Mouse (Mus musculus): Measurements from ENCODE around the gene Crocc2. TPM values are rescaled to one million over a fixed set of nuclear protein-coding genes. Genes with fewer than 3 reads are reported as not detected.
"Not testable (repeated sequence)": the region's sequence is repeated elsewhere in the genome, so short reads cannot be mapped to it uniquely, and the experiment has no call there.

The Crocc2 gene
- total RNA-seq, 2 experiments from 2014 or later = not detected

- no peak for DNase-seq
Measured at GRCm38 (mm10) chr1:93161350-93161749, 7.2 kb upstream of the Crocc2 start.

DNA sequence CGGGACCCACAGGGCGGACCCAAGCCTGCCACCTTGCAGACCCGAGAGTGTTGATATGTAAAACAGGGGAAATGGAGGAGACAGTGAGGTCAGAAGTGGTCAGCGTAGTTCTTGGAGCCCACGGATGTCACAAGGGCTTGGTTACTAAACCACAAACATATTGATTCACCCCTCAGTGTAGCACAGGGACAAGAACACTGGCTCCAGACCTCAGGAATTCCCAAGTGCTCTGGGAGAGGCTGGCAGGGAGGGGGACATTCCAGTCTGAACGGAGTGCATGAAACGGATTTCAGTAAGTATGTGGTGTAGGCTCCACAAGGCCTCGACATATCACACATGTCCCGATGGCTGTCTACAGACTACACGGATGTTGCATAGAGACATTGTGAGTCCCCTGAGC, 6.6 kb upstream of the Crocc2 start:
- no peak for DNase-seq
- intact Hi-C loops (cut with DNase I) = no loop called here

More at GRCm38 (mm10) chr1:93161350-93161749, 7.2 kb upstream of the Crocc2 start:
- intact Hi-C loops (cut with DNase I) = no loop called here

DNA sequence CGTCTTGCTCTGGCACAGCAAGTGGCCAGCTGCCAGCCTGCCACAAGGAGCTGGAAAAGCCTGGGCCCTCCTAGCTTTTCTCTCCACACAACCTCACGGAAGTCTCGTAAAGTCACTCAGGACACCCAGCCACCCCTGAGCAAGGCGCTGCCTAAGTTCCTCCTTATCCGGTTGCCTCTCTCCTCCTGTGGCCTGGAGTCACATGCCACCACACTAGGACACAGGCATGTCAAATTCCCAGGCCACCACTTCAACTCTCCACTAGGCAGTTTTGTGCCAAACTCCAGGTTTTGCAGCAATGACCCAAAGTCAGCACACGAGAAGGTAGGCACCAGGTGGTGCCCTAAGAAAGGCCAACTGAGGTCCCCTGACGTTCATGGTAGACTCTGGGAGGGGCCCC, 5.9 kb upstream of the Crocc2 start:
- intact Hi-C loops (cut with DNase I) = no loop called here

DNA sequence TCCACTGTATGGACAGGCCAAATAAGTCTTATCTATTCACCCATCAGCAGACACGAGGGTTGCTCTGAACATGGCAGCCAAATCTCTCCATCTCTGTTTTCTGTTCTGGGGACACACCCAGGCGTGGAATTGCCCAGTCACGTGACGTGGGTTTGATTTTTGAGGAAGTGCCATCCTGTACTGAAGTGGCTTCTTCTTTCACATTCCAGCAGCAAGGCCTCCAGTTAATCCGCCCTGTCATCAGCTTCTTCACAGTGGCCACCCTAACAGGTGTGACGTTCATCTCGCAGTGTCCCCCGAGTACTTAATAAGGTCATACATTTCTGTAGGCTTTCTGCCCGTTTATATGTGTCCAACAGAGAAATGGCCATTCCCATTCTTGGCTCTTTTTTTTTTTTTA, 3.1 kb upstream of the Crocc2 start:
- no peak for DNase-seq
- intact Hi-C loops (cut with DNase I) = no loop called here

More for the DNA sequence above, 5.9 kb upstream of the Crocc2 start:
- no peak for DNase-seq

GRCm38 (mm10) chr1:93166346-93167079, 2.0 kb upstream of the Crocc2 start:
- DNase-seq = no peak
- intact Hi-C loops (cut with DNase I) = no loop called here

DNA sequence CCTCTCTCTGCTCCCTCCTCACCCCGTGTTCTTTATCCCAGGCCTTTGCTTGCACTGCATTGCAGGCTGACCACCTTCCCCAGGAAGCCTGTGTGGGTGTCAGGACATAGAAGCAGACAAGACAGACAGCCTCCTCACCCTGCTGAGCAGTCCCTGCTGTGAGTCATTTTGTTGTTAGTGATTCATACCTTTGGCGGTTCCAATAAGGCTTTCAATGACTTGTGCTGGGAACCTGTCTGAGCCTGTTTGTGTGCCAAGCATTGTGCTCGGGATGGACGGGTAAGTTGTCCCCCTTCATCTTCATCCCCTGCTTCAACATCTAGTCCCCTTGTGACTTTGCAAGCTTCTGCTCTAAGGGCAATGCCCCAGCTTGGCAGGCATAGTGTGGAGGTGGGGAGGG, 5.1 kb downstream of the Crocc2 start:
- intact Hi-C loops (cut with DNase I) = loop anchor here (10.0 kb wide), 2 partner anchors 131 to 331 kb away; partner anchors contain the start of gene Mterf4
- no peak for DNase-seq

DNA sequence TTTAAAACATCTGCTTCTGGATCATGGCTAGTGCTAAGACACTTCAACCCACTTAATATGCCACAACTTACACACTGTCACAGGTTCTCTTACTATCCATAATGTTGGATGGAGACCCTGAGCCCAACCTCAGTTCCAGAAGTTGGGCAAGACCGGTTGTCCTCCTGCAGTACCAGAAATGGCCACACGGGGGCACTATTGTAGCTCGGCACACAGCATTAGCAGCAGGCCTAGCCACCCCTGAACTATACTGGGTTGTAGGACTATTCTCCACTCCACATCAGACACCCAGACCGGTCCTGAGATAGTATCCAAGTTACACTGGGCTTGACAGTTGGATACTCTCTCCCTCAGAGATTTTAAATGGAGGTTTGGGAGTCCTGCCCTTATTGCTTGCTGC, 5.9 kb downstream of the Crocc2 start:
- peak; percentile 76 to 79 for DNase-seq
- intact Hi-C loops (cut with DNase I) = loop anchor here (10.0 kb wide), 2 partner anchors 130 to 330 kb away; partner anchors contain the start of gene Mterf4

DNA sequence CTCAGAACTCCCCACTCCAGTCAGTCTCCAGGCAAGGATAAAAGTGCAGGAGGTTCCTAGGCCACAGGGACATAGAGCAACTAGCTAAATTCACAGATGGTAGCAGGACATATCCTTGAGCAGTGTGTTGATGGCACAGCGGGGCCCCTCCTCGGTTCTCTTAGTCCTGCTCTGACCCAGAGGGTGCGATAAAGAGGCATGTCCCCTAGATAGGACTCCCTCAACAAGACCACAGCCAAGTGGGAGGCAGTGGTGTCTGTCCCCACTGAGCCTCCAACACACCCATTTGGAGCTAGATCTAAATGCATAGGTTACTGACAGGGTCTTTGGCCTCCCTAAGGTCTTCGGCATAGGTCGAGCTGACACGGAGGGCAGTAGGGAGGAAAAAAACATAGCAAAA, 7.3 kb downstream of the Crocc2 start:
- intact Hi-C loops (cut with DNase I) = loop anchor here (5.0 to 10.0 kb wide), 3 partner anchors 129 to 329 kb away; partner anchors contain the start of genes Mterf4, Pask and Ppp1r7
- DNase-seq = no peak

DNA sequence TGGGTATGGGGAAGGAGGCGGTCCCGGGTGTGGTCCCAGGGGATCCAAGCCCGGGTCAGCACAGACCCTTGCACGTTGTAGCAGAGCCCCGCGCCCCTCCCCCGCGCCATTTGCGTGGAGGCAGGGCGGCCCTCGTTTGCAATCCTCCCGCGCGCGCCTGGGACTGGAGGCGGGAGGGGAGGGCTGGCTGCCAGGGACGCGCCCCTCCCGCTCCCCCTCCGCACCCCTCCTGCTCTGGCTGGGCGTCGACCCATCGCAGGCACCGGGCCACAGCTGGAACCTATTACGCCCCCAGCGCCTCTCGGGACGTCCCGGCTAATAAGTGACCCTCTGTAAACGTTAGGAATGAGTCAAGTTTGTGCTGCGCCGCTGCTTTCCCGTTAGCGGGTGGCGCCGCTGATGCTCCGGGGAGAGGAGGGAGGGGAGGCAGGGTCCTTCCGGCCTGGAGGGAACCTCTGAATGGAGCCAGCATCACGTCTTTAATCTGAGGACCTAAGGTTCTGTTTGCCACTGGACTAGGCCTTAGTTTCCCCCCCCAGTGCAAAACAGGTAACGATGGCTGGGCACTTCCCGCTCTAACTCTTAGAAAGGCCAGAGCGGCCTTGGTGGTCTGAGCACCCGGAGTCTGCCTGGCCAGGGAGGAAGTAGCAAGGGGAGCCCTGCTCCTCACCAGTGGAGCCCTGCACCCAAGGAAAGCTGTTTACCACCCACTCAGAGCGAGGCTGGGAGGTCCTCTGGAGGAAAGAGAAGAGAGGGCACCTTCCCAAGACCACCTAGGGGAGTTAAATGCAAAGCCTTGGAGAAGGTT, 8.2 kb downstream of the Crocc2 start:
- intact Hi-C loops (cut with DNase I) = loop anchor here (5.0 to 10.0 kb wide), 3 partner anchors 128 to 328 kb away; partner anchors contain the start of genes Mterf4, Pask and Ppp1r7
- DNase-seq = peak; percentile 60 to 61

DNA sequence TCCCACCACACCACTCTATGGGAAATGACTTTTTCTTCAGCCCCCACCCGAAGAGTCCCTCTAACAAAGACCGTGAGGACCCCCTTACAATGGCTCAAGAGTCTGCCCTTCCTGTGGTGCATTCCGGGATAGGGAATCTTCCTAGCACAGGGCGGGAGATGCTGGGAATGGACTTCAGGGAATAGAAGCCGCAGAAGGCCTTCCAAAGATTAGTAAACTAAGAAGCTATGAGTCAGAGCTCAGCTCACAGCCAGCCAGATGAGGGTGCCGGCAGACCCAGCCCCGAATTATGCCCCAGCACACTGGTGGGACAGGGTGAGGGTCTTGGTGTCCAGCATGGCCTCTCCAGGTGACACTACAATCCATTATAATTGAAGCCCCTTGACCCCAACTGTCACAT, 13.8 kb downstream of the Crocc2 start:
- intact Hi-C loops (cut with DNase I) = no loop called here
- DNase-seq = no peak

- DNase-seq = no peak
- intact Hi-C loops (cut with DNase I) = no loop called here
Measured at GRCm38 (mm10) chr1:93184071-93184828, 15.7 kb downstream of the Crocc2 start.

GRCm38 (mm10) chr1:93190726-93191305, 22.3 kb downstream of the Crocc2 start:
- intact Hi-C loops (cut with DNase I) = no loop called here
- DNase-seq = no peak

DNA sequence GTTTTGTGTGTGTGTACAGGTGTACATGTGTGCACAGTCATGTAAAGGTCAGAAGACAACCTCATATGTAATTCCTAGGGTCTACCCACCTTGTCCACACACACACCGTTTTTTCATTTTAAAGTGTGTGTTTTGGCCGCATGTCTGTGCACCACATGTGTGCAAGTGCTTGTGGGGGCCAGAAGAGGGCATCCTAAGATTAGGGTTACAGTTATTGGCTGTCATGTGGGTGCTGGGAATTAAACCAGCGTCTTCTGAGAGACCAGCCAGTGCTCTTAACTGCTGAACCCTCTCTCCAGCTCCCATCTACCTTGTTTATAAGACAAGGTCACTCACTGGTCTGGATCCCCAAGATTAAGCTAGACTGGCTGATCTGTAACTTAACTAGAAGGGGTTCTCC, 26.4 kb downstream of the Crocc2 start:
- intact Hi-C loops (cut with DNase I) = no loop called here
- DNase-seq = no peak

- DNase-seq; intact Hi-C loops (cut with DNase I): not testable (repeated sequence)
Measured at GRCm38 (mm10) chr1:93197454-93197853, 28.9 kb downstream of the Crocc2 start.

DNA sequence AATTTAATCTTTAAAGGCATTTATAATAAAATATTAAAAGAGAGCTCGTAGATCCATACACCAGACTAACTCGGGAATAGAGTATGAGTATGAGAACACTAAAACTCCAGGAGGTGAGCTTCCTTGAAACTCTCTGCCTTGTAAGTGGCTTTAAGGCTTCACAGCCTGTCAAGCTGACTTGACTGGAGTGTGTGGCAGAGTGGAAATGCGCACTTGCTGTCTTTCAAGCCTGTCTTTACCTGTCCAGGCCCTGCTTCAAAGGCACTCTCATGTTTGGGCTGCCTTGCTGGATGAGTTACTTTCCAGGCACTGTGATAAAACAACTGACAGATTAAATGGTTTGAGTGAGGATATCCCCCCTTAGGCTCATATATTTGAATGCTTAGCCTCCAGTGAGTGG, 29.4 kb downstream of the Crocc2 start:
- intact Hi-C loops (cut with DNase I) = no loop called here
- no peak for DNase-seq

- DNase-seq = no peak
- intact Hi-C loops (cut with DNase I) = no loop called here
Measured at GRCm38 (mm10) chr1:93206277-93206970, 37.9 kb downstream of the Crocc2 start.

GRCm38 (mm10) chr1:93207536-93208064, 39.1 kb downstream of the Crocc2 start:
- intact Hi-C loops (cut with DNase I) = no loop called here
- no peak for DNase-seq

DNA sequence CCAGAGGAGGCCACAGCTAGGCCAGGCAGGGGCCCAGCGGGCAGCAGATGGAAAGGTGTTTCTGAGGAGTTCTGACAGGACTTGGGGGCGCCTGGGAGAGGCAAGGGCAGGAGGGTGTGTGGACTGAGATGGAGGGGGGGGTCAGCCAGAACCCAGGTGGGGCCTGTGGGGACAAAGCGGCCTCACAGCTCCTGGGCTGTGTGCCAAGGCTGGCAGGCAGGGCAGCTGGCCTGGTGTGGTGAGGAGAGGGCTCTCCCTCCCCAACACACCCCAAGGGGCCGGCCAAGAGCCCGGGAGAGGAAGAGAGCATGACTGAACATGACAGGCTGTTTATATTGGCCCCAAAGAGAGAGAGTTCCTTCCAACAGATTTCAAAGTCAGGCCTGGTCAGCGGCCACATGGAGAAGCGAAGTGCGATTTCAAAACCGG, 41.7 kb downstream of the Crocc2 start:
- peak; percentile 17 to 27 for DNase-seq
- intact Hi-C loops (cut with DNase I) = no loop called here

GRCm38 (mm10) chr1:93211019-93211418, 42.5 kb downstream of the Crocc2 start:
- intact Hi-C loops (cut with DNase I) = no loop called here

More at GRCm38 (mm10) chr1:93211019-93211418, 42.5 kb downstream of the Crocc2 start:
- DNase-seq = no peak

Measured in gastrocnemius, postnatal 36 days (tissue).